Mouse (Mus musculus): ENCODE data around the gene Neto2.

- no peak for TF ChIP-seq CTCF (IDR thresholded peaks at IDR 0.05; ENCODE audit: control insufficient read depth, insufficient read depth, low read length)
- TF ChIP-seq POLR2A (IDR thresholded peaks at IDR 0.05; ENCODE audit: borderline replicate concordance, control insufficient read depth, low read depth, low read length) = no peak
Observed at GRCm38 (mm10) chr8:85588596-85588995, 112.1 kb downstream of the Neto2 start.

All from bone marrow, adult 2 months (tissue).